Mouse (Mus musculus) forebrain, embryonic 13.5 days (tissue): ENCODE measurements around the gene Pde4d. TPM values are rescaled to one million over a fixed set of nuclear protein-coding genes. Genes with fewer than 3 reads are reported as not detected.
A peak's percentile ranks its signal among the peaks of the same experiment; 100 is the strongest.

ENCODE experiments used
- ATAC-seq: fragments of 200-750 bp; cut with Nextera tagmentation; 2 replicates; pipeline ENCODE4 v1.8.0; 2017
- H3K27ac ChIP-seq: fragments of 300-500 bp; sonication (generic); 2 replicates; pipeline ENCODE4 v1.5.1; 2015; ENCODE audit warnings: inconsistent platforms, mild to moderate bottlenecking, moderate library complexity
- H3K27me3 ChIP-seq: fragments of 300-500 bp; sonication (generic); 2 replicates; pipeline ENCODE4 v1.6.1; 2015; ENCODE audit warnings: mild to moderate bottlenecking, inconsistent platforms
- H3K36me3 ChIP-seq: fragments of 300-500 bp; sonication (generic); 2 replicates; pipeline ENCODE4 v1.6.1; 2015; ENCODE audit warnings: mild to moderate bottlenecking, inconsistent platforms; ENCODE audit not compliant: poor library complexity, severe bottlenecking
- H3K4me1 ChIP-seq: fragments of 300-500 bp; sonication (generic); 2 replicates; pipeline ENCODE4 v1.6.1; 2015; ENCODE audit warnings: inconsistent platforms
- H3K4me2 ChIP-seq: fragments of 300-500 bp; sonication (generic); 2 replicates; pipeline ENCODE4 v1.6.1; 2015; ENCODE audit warnings: inconsistent platforms, mild to moderate bottlenecking, moderate library complexity
- H3K4me3 ChIP-seq: fragments of 300-500 bp; sonication (generic); 2 replicates; pipeline ENCODE4 v1.5.1; 2015; ENCODE audit warnings: mild to moderate bottlenecking, inconsistent platforms
- H3K9ac ChIP-seq: fragments of 300-500 bp; sonication (generic); 2 replicates; pipeline ENCODE4 v1.6.1; 2015; ENCODE audit warnings: mild to moderate bottlenecking, inconsistent platforms
- H3K9me3 ChIP-seq: fragments of 300-500 bp; sonication (generic); replicated peaks from 2 replicates; pipeline ENCODE4 v1.6.1; 2016; ENCODE audit warnings: inconsistent platforms
- WGBS: fragments of 180-500 bp; shearing (Covaris S2); methylation state at CpG from one replicate; pipeline ENCODE4 v1.1.7; 2015; 5-methylcytosine and 5-hydroxymethylcytosine counted together
- polyA plus RNA-seq: library from polyadenylated mRNA; unstranded; fragments of >200 nt; fragmentation: Nextera tagmentation; extraction: Ambion mirVana; gene quantifications from 2 replicates; pipeline ENCODE4 v1.2.1, GENCODE M21; 2015

Gene Pde4d
- polyA plus RNA-seq, 1 experiment from 2014 or later: 11.9 TPM

DNA sequence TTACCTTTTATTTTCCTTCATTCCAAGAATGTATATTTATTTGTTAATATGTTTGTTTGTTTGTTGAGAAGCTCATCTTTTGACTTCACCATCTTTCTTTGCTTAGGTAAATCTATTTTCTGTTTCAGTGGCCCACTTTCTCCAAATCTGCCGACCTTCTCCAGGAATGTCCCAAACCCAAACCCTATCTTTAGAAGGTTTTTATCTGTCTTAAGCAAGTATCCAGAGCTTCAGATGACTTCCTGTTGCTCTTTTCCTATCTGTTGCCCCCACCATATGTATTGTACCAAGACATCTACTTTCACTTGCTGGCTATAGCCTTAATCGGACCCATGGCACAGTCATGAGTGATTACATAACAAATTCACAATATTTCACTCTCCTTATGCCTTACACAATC, 1238.4 kb downstream of the Pde4d start:
- Histone ChIP-seq H3K27ac (no peak overlapping the region), H3K4me3 (no peak overlapping the region), H3K4me1 (peaks cover 14% of the 10 kb centered on the region), H3K9ac (no peak overlapping the region), H3K4me2 (no peak overlapping the region), H3K9me3 (no peaks in the 10 kb centered on the region), H3K36me3 (no peaks in the 10 kb centered on the region), H3K27me3 (no peaks in the 10 kb centered on the region)
- WGBS: 92% methylated on average over 2 of the region's 2 CpGs
- ATAC-seq: no peak

DNA sequence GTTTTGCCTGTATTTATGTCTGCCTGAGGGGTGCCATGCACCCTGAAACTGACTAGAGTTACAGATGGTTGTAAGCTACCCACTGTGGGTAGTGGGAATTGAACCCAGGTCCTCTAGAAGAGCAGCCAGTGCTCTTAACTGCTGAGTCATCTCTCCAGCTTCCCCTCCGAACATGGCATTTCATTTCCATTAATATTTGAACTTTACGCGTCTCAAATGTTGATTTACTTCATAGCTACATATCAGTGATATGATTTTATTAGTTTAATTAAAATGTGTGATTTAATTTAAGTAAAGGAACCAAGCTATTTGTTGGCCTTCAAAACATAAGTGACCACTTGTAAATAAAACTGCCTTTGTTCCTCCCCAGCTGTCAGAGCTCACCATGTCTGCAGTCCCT, 1239.4 kb downstream of the Pde4d start:
- no peak overlapping the region for H3K4me3 ChIP-seq
- H3K4me2 ChIP-seq: no peak overlapping the region
- no peak overlapping the region for H3K9ac ChIP-seq
- ATAC-seq: no peak
- peaks cover 14% of the 10 kb centered on the region for H3K4me1 ChIP-seq
- H3K36me3 ChIP-seq: no peaks in the 10 kb centered on the region
- H3K27ac ChIP-seq: no peak overlapping the region
- 92% methylated on average over 3 of the region's 3 CpGs for WGBS
- H3K27me3 ChIP-seq: no peaks in the 10 kb centered on the region
- H3K9me3 ChIP-seq: no peaks in the 10 kb centered on the region

- no peak for ATAC-seq
- 72% methylated on average over 5 of the region's 5 CpGs for WGBS
- H3K27ac ChIP-seq: no peak overlapping the region
Observed at GRCm38 (mm10) chr13:109690558-109690957, 1240.8 kb downstream of the Pde4d start.

DNA sequence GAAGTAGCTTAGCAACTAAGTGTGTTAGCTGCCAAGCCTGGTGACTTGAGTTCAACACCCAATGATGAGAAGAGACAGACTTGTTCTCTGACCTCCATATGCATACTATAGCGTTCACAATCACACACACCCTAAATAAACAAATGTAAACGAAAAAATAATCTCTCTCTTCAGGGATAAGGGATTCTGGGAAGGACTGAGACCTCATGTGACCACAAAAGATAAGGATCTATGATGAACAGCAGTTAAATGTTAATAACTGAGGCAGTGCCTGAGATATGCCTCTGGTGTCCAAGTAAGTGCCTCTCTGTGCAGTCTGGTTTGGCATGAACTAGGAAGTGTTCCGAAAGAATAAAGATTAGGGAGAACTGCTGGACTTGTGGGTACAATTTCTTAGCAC, 1243.1 kb downstream of the Pde4d start:
- H3K9ac ChIP-seq: no peak overlapping the region
- no peaks in the 10 kb centered on the region for H3K27me3 ChIP-seq
- H3K27ac ChIP-seq: no peak overlapping the region
- H3K4me1 ChIP-seq: no peaks in the 10 kb centered on the region; the same call in 1 of the 2 replicates
- H3K36me3 ChIP-seq: no peaks in the 10 kb centered on the region
- ATAC-seq: no peak
- WGBS: 73% methylated on average over 3 of the region's 3 CpGs
- H3K9me3 ChIP-seq: no peaks in the 10 kb centered on the region
- no peak overlapping the region for H3K4me3 ChIP-seq
- no peak overlapping the region for H3K4me2 ChIP-seq

More at GRCm38 (mm10) chr13:109690558-109690957, 1240.8 kb downstream of the Pde4d start:
- Histone ChIP-seq H3K27me3 (no peaks in the 10 kb centered on the region), H3K36me3 (no peaks in the 10 kb centered on the region), H3K9me3 (no peaks in the 10 kb centered on the region), H3K9ac (no peak overlapping the region), H3K4me3 (no peak overlapping the region), H3K4me1 (peaks cover 6% of the 10 kb centered on the region), H3K4me2 (no peak overlapping the region)

GRCm38 (mm10) chr13:109693769-109694168, 1244.0 kb downstream of the Pde4d start:
- Histone ChIP-seq H3K4me1 (no peaks in the 10 kb centered on the region; the same call in 1 of the 2 replicates), H3K9me3 (no peaks in the 10 kb centered on the region), H3K4me2 (no peak overlapping the region), H3K4me3 (no peak overlapping the region), H3K27me3 (no peaks in the 10 kb centered on the region), H3K9ac (no peak overlapping the region), H3K27ac (no peak overlapping the region), H3K36me3 (no peaks in the 10 kb centered on the region)
- WGBS: 81% methylated on average over 2 of the region's 2 CpGs
- ATAC-seq: no peak

DNA sequence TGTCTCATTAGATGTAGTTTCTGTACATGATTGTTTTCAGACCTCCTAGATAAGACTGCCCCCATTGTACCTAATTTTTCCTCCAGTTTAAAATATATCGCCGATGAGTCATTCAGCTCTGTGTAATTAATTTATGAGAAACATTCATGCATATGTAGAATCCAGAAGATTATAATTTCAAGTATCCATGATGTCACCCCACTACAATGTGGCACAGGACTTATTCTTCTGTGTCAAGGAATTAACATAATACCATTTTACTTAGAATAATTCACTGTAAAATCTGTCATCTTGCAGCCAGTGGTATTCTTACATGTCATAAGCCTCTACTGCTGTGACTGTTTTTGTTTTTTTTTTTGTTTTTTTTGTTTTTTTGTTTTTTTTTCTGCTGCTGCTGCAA, 1244.5 kb downstream of the Pde4d start:
- H3K27ac ChIP-seq: no peak overlapping the region
- no peak overlapping the region for H3K9ac ChIP-seq
- H3K27me3 ChIP-seq: no peaks in the 10 kb centered on the region
- no peaks in the 10 kb centered on the region for H3K36me3 ChIP-seq
- WGBS: 72% methylated on average over 2 of the region's 2 CpGs
- ATAC-seq: peak; percentile 27; the same call in 1 of the 2 replicates
- no peaks in the 10 kb centered on the region; the same call in 1 of the 2 replicates for H3K4me1 ChIP-seq
- no peak overlapping the region for H3K4me3 ChIP-seq
- H3K4me2 ChIP-seq: no peak overlapping the region
- H3K9me3 ChIP-seq: no peaks in the 10 kb centered on the region

- Histone ChIP-seq H3K9ac (no peak overlapping the region), H3K4me2 (no peak overlapping the region), H3K9me3 (no peaks in the 10 kb centered on the region), H3K4me3 (no peak overlapping the region), H3K27me3 (no peaks in the 10 kb centered on the region), H3K4me1 (no peaks in the 10 kb centered on the region; the same call in 1 of the 2 replicates), H3K27ac (no peak overlapping the region), H3K36me3 (no peaks in the 10 kb centered on the region)
- no peak for ATAC-seq
- WGBS: 88% methylated on average over 6 of the region's 6 CpGs
Observed at GRCm38 (mm10) chr13:109695098-109695497, 1245.3 kb downstream of the Pde4d start.

- Histone ChIP-seq H3K4me2 (no peak overlapping the region), H3K36me3 (no peaks in the 10 kb centered on the region), H3K4me1 (peaks cover 16% of the 10 kb centered on the region), H3K27me3 (no peaks in the 10 kb centered on the region), H3K4me3 (no peak overlapping the region), H3K27ac (no peak overlapping the region), H3K9me3 (no peaks in the 10 kb centered on the region), H3K9ac (no peak overlapping the region)
- no peak for ATAC-seq
- WGBS: 43% methylated on average over 2 of the region's 2 CpGs
Observed at GRCm38 (mm10) chr13:109706141-109706540, 1256.4 kb downstream of the Pde4d start.

DNA sequence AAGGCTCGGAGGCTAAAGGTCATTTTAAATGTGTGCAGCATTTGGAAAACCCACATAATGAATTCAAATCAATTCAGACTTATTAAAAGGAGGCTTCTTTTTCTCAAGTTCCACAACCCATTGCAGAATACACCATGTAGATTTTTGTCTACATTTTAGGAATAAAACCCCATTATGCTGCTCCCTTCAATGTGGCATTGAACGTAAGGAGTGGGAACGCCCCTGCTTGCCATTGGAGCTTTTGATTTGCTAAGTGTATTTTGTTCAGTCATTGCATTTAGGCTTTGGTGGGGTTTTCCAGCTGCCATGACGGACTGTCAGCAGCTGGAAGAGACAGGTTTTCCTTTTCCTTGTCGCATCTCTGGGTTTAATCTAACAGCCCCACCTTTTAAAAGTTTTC, 1256.8 kb downstream of the Pde4d start:
- WGBS: 39% methylated on average over 5 of the region's 5 CpGs
- H3K27me3 ChIP-seq: no peaks in the 10 kb centered on the region
- H3K9ac ChIP-seq: no peak overlapping the region
- peaks cover 16% of the 10 kb centered on the region for H3K4me1 ChIP-seq
- H3K4me3 ChIP-seq: no peak overlapping the region
- no peaks in the 10 kb centered on the region for H3K36me3 ChIP-seq
- H3K4me2 ChIP-seq: no peak overlapping the region
- no peak for ATAC-seq
- no peaks in the 10 kb centered on the region for H3K9me3 ChIP-seq
- no peak overlapping the region for H3K27ac ChIP-seq

GRCm38 (mm10) chr13:109707154-109707553, 1257.4 kb downstream of the Pde4d start:
- 65% methylated on average over 4 of the region's 4 CpGs for WGBS
- H3K4me3 ChIP-seq: no peak overlapping the region

DNA sequence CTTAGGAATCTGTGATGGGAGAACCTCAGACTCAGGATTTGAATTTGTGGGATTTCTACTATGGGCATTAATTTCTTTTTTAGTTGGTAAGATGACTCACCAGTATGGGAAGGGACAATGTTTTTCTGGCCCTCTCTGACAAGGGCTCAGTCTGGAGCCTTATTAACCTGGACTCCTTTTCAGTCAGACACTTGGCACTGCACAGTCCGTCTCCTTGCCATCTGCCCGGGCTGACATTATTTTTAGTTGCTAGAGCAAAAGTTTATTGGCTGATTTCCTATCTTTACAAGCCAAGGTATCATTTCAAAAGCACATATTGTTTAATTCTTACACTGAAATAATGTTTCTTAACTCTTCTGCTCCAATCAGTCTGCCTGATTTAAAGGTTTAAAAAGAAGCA, 1258.6 kb downstream of the Pde4d start:
- 78% methylated on average over 2 of the region's 2 CpGs for WGBS
- Histone ChIP-seq H3K9me3 (no peaks in the 10 kb centered on the region), H3K36me3 (no peaks in the 10 kb centered on the region), H3K27ac (no peak overlapping the region), H3K9ac (no peak overlapping the region), H3K4me3 (no peak overlapping the region), H3K4me1 (peaks cover 16% of the 10 kb centered on the region), H3K27me3 (no peaks in the 10 kb centered on the region), H3K4me2 (no peak overlapping the region)
- no peak for ATAC-seq

More at GRCm38 (mm10) chr13:109707154-109707553, 1257.4 kb downstream of the Pde4d start:
- no peak overlapping the region for H3K4me2 ChIP-seq
- ATAC-seq: no peak
- H3K9ac ChIP-seq: no peak overlapping the region
- H3K9me3 ChIP-seq: no peaks in the 10 kb centered on the region
- H3K4me1 ChIP-seq: peaks cover 16% of the 10 kb centered on the region
- no peaks in the 10 kb centered on the region for H3K36me3 ChIP-seq
- no peak overlapping the region for H3K27ac ChIP-seq
- no peaks in the 10 kb centered on the region for H3K27me3 ChIP-seq

- no peak overlapping the region for H3K9ac ChIP-seq
- H3K4me1 ChIP-seq: no peaks in the 10 kb centered on the region
- WGBS: 95% methylated on average over 2 of the region's 2 CpGs
- no peak overlapping the region for H3K27ac ChIP-seq
- no peaks in the 10 kb centered on the region for H3K27me3 ChIP-seq
- no peaks in the 10 kb centered on the region for H3K9me3 ChIP-seq
- H3K4me2 ChIP-seq: no peak overlapping the region
- no peaks in the 10 kb centered on the region for H3K36me3 ChIP-seq
- H3K4me3 ChIP-seq: no peak overlapping the region
- ATAC-seq: no peak
Observed at GRCm38 (mm10) chr13:109714581-109714980, 1264.8 kb downstream of the Pde4d start.

DNA sequence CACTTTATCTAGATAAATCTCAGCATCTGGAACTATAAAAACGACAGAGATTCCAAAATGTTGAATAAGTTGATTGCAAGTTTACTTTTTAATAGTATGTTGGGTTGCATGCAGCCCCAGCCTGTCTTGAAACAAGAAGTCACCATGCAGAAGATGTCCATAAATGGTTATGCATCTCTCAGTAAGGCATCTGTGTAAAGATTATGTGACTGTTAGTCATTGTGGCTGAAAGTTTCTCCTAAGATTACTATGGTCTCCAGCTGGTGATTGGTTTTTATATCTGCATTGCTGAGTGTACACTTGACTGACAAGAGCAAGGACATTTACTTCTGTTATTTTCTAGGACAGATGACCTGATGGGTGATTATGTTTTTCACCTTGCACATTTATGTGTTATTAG, 1265.6 kb downstream of the Pde4d start:
- no peak overlapping the region for H3K9ac ChIP-seq
- no peaks in the 10 kb centered on the region for H3K9me3 ChIP-seq
- H3K27me3 ChIP-seq: no peaks in the 10 kb centered on the region
- no peaks in the 10 kb centered on the region for H3K4me1 ChIP-seq
- H3K27ac ChIP-seq: no peak overlapping the region
- H3K4me3 ChIP-seq: no peak overlapping the region
- no peaks in the 10 kb centered on the region for H3K36me3 ChIP-seq
- WGBS: 70% methylated on average over 1 of the region's 1 CpGs
- no peak overlapping the region for H3K4me2 ChIP-seq
- no peak for ATAC-seq
